Mouse (Mus musculus): ENCODE results near the gene Hoxb2. TPM values are rescaled to one million over a fixed set of nuclear protein-coding genes. Genes with fewer than 3 reads are reported as not detected.
A peak's percentile ranks its signal among the peaks of the same experiment; 100 is the strongest.

Gene Hoxb2
- polyA plus RNA-seq, 1 experiment: not detected

GRCm38 (mm10) chr11:96345220-96345892 lies 5.0 kb upstream of the Hoxb2 start:
- Histone ChIP-seq H3K36me3 (ENCODE audit: control insufficient read depth, insufficient read depth) (no peaks in the 10 kb centered on the region), H3K27me3 (ENCODE audit: control insufficient read depth, insufficient read depth, insufficient read length) (peaks cover 80% of the 10 kb centered on the region), H3K79me2 (ENCODE audit: control insufficient read depth, insufficient read depth) (no peaks in the 10 kb centered on the region), H3K4me3 (ENCODE audit: insufficient read depth, poor library complexity, severe bottlenecking) (no peak overlapping the region), H3ac (ENCODE audit: control insufficient read depth, insufficient read length, low read depth) (no peak overlapping the region), H3K79me3 (ENCODE audit: low read depth) (no peaks in the 10 kb centered on the region)
- no peak for TF ChIP-seq MYOD1 (IDR thresholded peaks at IDR 0.05; ENCODE audit: control insufficient read depth, insufficient read length, low read depth)
- no peak for TF ChIP-seq CEBPB (IDR thresholded peaks at IDR 0.05; ENCODE audit: low read depth)
- TF ChIP-seq MAX (IDR thresholded peaks at IDR 0.05): no peak
- TF ChIP-seq CTCF (IDR thresholded peaks at IDR 0.05; ENCODE audit: control insufficient read depth, insufficient read depth, insufficient read length): no peak
- TF ChIP-seq USF1 (IDR thresholded peaks at IDR 0.05; ENCODE audit: low read depth): no peak
- TF ChIP-seq FOSL1 (IDR thresholded peaks at IDR 0.05; ENCODE audit: insufficient read depth, low read length, poor library complexity, severe bottlenecking): no peak
- TF ChIP-seq MYOG (IDR thresholded peaks at IDR 0.05; ENCODE audit: control insufficient read depth, extremely low read depth, insufficient read length): no peak

DNA sequence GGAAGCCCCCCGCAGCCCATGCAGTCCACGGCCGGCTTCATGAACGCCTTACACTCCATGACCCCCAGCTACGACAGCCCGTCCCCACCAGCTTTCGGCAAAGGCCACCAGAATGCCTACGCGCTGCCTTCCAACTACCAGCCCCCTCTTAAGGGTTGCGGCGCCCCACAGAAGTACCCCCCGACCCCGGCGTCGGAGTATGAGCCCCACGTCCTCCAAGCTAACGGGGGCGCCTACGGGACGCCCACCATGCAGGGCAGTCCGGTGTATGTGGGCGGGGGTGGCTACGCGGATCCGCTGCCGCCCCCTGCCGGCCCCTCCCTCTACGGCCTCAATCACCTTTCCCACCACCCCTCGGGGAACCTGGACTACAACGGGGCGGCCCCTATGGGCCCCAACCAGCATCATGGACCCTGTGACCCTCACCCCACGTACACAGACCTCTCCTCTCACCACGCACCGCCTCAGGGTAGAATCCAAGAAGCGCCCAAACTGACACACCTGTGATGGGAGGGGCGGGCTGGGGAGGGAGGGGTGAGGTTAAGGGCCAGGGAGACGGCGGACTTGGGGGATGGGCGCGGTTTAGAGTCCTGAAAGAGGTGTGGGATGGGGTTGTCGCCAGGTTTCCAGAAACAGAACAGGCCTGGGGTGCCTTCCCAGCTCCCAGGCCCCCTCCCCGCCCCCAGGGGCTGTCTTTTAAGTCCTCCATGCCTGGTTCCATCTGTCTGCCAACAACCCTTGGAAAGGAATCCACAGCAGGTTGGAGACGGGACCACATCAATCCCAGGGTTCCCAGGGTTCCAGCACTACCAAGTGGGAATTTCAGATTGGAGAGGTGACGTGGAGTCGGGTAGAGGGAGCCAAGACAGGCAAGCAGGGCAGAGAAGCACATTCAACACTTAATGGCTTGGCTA lies 4.2 kb upstream of the Hoxb2 start:
- Histone ChIP-seq H3K36me3 (ENCODE audit: control insufficient read depth, insufficient read depth) (no peaks in the 10 kb centered on the region), H3ac (ENCODE audit: control insufficient read depth, insufficient read length, low read depth) (no peak overlapping the region), H3K79me3 (ENCODE audit: low read depth) (no peaks in the 10 kb centered on the region), H3K4me3 (ENCODE audit: insufficient read depth, poor library complexity, severe bottlenecking) (no peak overlapping the region), H3K27me3 (ENCODE audit: control insufficient read depth, insufficient read depth, insufficient read length) (peaks cover 77% of the 10 kb centered on the region), H3K79me2 (ENCODE audit: control insufficient read depth, insufficient read depth) (no peaks in the 10 kb centered on the region)
- TF ChIP-seq CTCF (IDR thresholded peaks at IDR 0.05; ENCODE audit: control insufficient read depth, insufficient read depth, insufficient read length) (no peak), USF1 (IDR thresholded peaks at IDR 0.05; ENCODE audit: low read depth) (no peak), MYOD1 (IDR thresholded peaks at IDR 0.05; ENCODE audit: control insufficient read depth, insufficient read length, low read depth) (no peak), MYOG (IDR thresholded peaks at IDR 0.05; ENCODE audit: control insufficient read depth, extremely low read depth, insufficient read length) (no peak), FOSL1 (IDR thresholded peaks at IDR 0.05; ENCODE audit: insufficient read depth, low read length, poor library complexity, severe bottlenecking) (no peak), CEBPB (IDR thresholded peaks at IDR 0.05; ENCODE audit: low read depth) (no peak), MAX (IDR thresholded peaks at IDR 0.05) (no peak)

- Histone ChIP-seq H3K4me3 (ENCODE audit: insufficient read depth, poor library complexity, severe bottlenecking) (no peak overlapping the region), H3ac (ENCODE audit: control insufficient read depth, insufficient read length, low read depth) (no peak overlapping the region), H3K36me3 (ENCODE audit: control insufficient read depth, insufficient read depth) (no peaks in the 10 kb centered on the region), H3K27me3 (ENCODE audit: control insufficient read depth, insufficient read depth, insufficient read length) (peaks cover 74% of the 10 kb centered on the region), H3K79me2 (ENCODE audit: control insufficient read depth, insufficient read depth) (no peaks in the 10 kb centered on the region), H3K79me3 (ENCODE audit: low read depth) (no peaks in the 10 kb centered on the region)
- no peak for TF ChIP-seq MYOD1 (IDR thresholded peaks at IDR 0.05; ENCODE audit: control insufficient read depth, insufficient read length, low read depth)
- no peak for TF ChIP-seq MAX (IDR thresholded peaks at IDR 0.05)
- TF ChIP-seq USF1 (IDR thresholded peaks at IDR 0.05; ENCODE audit: low read depth): no peak
- TF ChIP-seq CEBPB (IDR thresholded peaks at IDR 0.05; ENCODE audit: low read depth): no peak
- no peak for TF ChIP-seq FOSL1 (IDR thresholded peaks at IDR 0.05; ENCODE audit: insufficient read depth, low read length, poor library complexity, severe bottlenecking)
- no peak for TF ChIP-seq MYOG (IDR thresholded peaks at IDR 0.05; ENCODE audit: control insufficient read depth, extremely low read depth, insufficient read length)
- no peak for TF ChIP-seq CTCF (IDR thresholded peaks at IDR 0.05; ENCODE audit: control insufficient read depth, insufficient read depth, insufficient read length)
These were observed 3.3 kb upstream of the Hoxb2 start for GRCm38 (mm10) chr11:96346916-96347520.

DNA sequence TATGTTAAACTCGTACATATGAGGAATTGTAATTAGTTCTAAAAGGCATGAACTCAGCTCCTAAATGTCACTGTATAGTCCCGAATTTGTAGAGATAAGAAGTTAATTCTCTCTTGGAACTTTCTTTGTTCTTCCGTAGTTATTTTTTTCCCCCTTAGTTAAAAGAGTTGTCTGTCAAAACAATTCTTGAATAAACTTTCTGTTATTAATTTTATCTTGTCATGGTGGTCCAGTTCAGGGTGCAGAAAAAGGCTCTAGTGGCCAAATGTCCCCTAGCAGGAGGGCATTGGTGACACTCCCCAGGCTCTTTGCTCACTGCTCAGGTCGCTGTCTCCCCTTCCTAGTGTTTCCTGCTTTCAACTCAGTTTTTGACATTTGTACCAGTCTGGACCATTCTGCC lies 2.6 kb upstream of the Hoxb2 start:
- H3ac ChIP-seq (ENCODE audit: control insufficient read depth, insufficient read length, low read depth): no peak overlapping the region
- H3K36me3 ChIP-seq (ENCODE audit: control insufficient read depth, insufficient read depth): no peaks in the 10 kb centered on the region
- TF ChIP-seq MYOD1 (IDR thresholded peaks at IDR 0.05; ENCODE audit: control insufficient read depth, insufficient read length, low read depth) (no peak), CEBPB (IDR thresholded peaks at IDR 0.05; ENCODE audit: low read depth) (no peak), FOSL1 (IDR thresholded peaks at IDR 0.05; ENCODE audit: insufficient read depth, low read length, poor library complexity, severe bottlenecking) (no peak), USF1 (IDR thresholded peaks at IDR 0.05; ENCODE audit: low read depth) (no peak)
- H3K79me3 ChIP-seq (ENCODE audit: low read depth): no peaks in the 10 kb centered on the region
- H3K79me2 ChIP-seq (ENCODE audit: control insufficient read depth, insufficient read depth): no peaks in the 10 kb centered on the region
- H3K4me3 ChIP-seq (ENCODE audit: insufficient read depth, poor library complexity, severe bottlenecking): no peak overlapping the region
- H3K27me3 ChIP-seq (ENCODE audit: control insufficient read depth, insufficient read depth, insufficient read length): peaks cover 79% of the 10 kb centered on the region

GRCm38 (mm10) chr11:96348141-96348928 lies 2.0 kb upstream of the Hoxb2 start:
- Histone ChIP-seq H3K79me3 (ENCODE audit: low read depth) (no peaks in the 10 kb centered on the region), H3K4me3 (ENCODE audit: insufficient read depth, poor library complexity, severe bottlenecking) (no peak overlapping the region), H3K79me2 (ENCODE audit: control insufficient read depth, insufficient read depth) (no peaks in the 10 kb centered on the region), H3K27me3 (ENCODE audit: control insufficient read depth, insufficient read depth, insufficient read length) (peaks cover 81% of the 10 kb centered on the region), H3ac (ENCODE audit: control insufficient read depth, insufficient read length, low read depth) (no peak overlapping the region), H3K36me3 (ENCODE audit: control insufficient read depth, insufficient read depth) (no peaks in the 10 kb centered on the region)
- TF ChIP-seq USF1 (IDR thresholded peaks at IDR 0.05; ENCODE audit: low read depth): peak; percentile 66
- TF ChIP-seq MYOD1 (IDR thresholded peaks at IDR 0.05; ENCODE audit: control insufficient read depth, insufficient read length, low read depth): no peak

Data from C2C12 (cell line).